Mouse (Mus musculus) inflammation-experienced regulatory T-cells, adult 6 months (primary cell): ENCODE results near the gene Vmn2r5. TPM values are rescaled to one million over a fixed set of nuclear protein-coding genes. Genes with fewer than 3 reads are reported as not detected.
"Not testable (repeated sequence)": the region's sequence is repeated elsewhere in the genome, so short reads cannot be mapped to it uniquely, and the experiment has no call there.

Experiments
- ATAC-seq: one replicate; pipeline ENCODE4 v1.8.0; 2017
- polyA plus RNA-seq, 3 experiments: library from polyadenylated mRNA; unstranded; fragments of 100-300 nt; shearing (Covaris generic); gene quantifications; one replicate each; pipeline ENCODE4 v1.2.1; 2017

Vmn2r5 gene
- polyA plus RNA-seq: not detected

- not testable (repeated sequence) for ATAC-seq
Measured at GRCm38 (mm10) chr3:64509742-64510141, at the start of gene Vmn2r5. Vmn2r5 (minus strand) TSS chr3:64509842.

- not testable (repeated sequence) for ATAC-seq
Measured at GRCm38 (mm10) chr3:64523585-64523984, 13.9 kb upstream of the Vmn2r5 start.

Other genes starting within 250 kb of the Vmn2r5 start
- under 1 TPM in 1 of 3 experiments, not detected in 2; 0.05 TPM for gene Vmn2r3, start 220.1 kb downstream of the Vmn2r5 start, polyA plus RNA-seq
- gene Vmn2r4, start 94.5 kb downstream of the Vmn2r5 start, polyA plus RNA-seq: not detected
- not detected for gene Vmn2r6, start 56.0 kb upstream of the Vmn2r5 start, polyA plus RNA-seq